Mouse (Mus musculus) right cerebral cortex, postnatal 10 days (tissue): ENCODE results near the gene Deup1.

Source experiments
- DNase-seq, 2 experiments: peaks; one replicate each; pipeline ENCODE4 v3.0.0; 2021; ENCODE audit warnings: low spot score in 2 of 2

Gene Deup1

GRCm38 (mm10) chr9:15627785-15628287, at the start of gene Deup1:
Gene Deup1 (minus strand): TSS chr9:15627933.
- DNase-seq, result peak; percentile 74 to 75

GRCm38 (mm10) chr9:15672251-15672650, 44.5 kb upstream of the Deup1 start:
- DNase-seq, result no peak

GRCm38 (mm10) chr9:15670002-15670527, 42.3 kb upstream of the Deup1 start:
- DNase-seq, result no peak

- no peak for DNase-seq
Measured at GRCm38 (mm10) chr9:15669452-15669851, 41.7 kb upstream of the Deup1 start.

- no peak for DNase-seq
Measured at GRCm38 (mm10) chr9:15664606-15665005, 36.9 kb upstream of the Deup1 start.

GRCm38 (mm10) chr9:15659069-15659468, 31.3 kb upstream of the Deup1 start:
- DNase-seq, result no peak

- DNase-seq, result no peak
Measured at GRCm38 (mm10) chr9:15658236-15658785, 30.6 kb upstream of the Deup1 start.

- no peak for DNase-seq
Measured at GRCm38 (mm10) chr9:15653036-15653435, 25.3 kb upstream of the Deup1 start.

- DNase-seq, result no peak
Measured at GRCm38 (mm10) chr9:15649977-15650376, 22.2 kb upstream of the Deup1 start.

- DNase-seq, result no peak
Measured at GRCm38 (mm10) chr9:15627384-15627783, 349 bp downstream of the Deup1 start.

- no peak for DNase-seq
Measured at GRCm38 (mm10) chr9:15624739-15625138, 3.0 kb downstream of the Deup1 start.

GRCm38 (mm10) chr9:15619767-15620166, 8.0 kb downstream of the Deup1 start:
- DNase-seq, result peak in 1 of 2 experiments; percentile 5

GRCm38 (mm10) chr9:15619020-15619590, 8.6 kb downstream of the Deup1 start:
- peak in 1 of 2 experiments; percentile 6 for DNase-seq

GRCm38 (mm10) chr9:15617061-15617460, 10.7 kb downstream of the Deup1 start:
- no peak for DNase-seq

- DNase-seq, result no peak
Measured at GRCm38 (mm10) chr9:15616471-15616870, 11.3 kb downstream of the Deup1 start.

- DNase-seq, result peak in 1 of 2 experiments; percentile 37
Measured at GRCm38 (mm10) chr9:15609280-15609930, 18.3 kb downstream of the Deup1 start.

- no peak for DNase-seq
Measured at GRCm38 (mm10) chr9:15607601-15608000, 20.1 kb downstream of the Deup1 start.

GRCm38 (mm10) chr9:15603156-15603555, 24.6 kb downstream of the Deup1 start:
- no peak for DNase-seq

GRCm38 (mm10) chr9:15600859-15601540, 26.7 kb downstream of the Deup1 start:
- DNase-seq, result no peak

- DNase-seq, result no peak
Measured at GRCm38 (mm10) chr9:15600156-15600858, 27.4 kb downstream of the Deup1 start.

GRCm38 (mm10) chr9:15596598-15596997, 31.1 kb downstream of the Deup1 start:
- DNase-seq, result no peak

- DNase-seq, result no peak
Measured at GRCm38 (mm10) chr9:15594148-15594547, 33.6 kb downstream of the Deup1 start.
